Mouse (Mus musculus): ENCODE results near the gene Pebp1.
A peak's percentile ranks its signal among the peaks of the same experiment; 100 is the strongest.
"Not testable (repeated sequence)": the region's sequence is repeated elsewhere in the genome, so short reads cannot be mapped to it uniquely, and the experiment has no call there.

Gene Pebp1

GRCm38 (mm10) chr5:117286831-117287822, at the start of gene Pebp1:
TSS of gene Pebp1 (minus strand) at chr5:117287625.
- DNase-seq = peak; percentile 96 to 98

DNA sequence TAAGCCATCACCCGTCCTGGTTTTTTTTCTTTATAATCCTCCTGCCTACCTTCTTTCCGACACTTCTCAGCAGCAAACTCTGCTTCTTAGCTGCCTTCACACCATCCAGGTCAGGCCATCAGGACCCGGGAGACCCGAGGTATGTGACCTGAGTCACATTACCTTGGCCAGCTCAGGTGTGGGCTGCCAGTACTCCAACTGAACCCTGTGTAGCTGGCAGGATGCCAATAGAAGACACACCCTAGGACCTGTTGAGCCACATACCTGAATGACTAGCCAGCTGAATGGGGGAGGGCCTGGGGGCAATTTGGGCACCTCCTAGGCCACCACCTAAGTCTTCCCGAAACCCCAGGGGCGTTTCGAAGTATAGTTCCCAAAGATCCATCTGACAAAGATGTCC, 43.0 kb upstream of the Pebp1 start:
- DNase-seq = no peak

GRCm38 (mm10) chr5:117326408-117326807, 39.0 kb upstream of the Pebp1 start:
- no peak for DNase-seq

GRCm38 (mm10) chr5:117323751-117324150, 36.3 kb upstream of the Pebp1 start:
- no peak for DNase-seq

DNA sequence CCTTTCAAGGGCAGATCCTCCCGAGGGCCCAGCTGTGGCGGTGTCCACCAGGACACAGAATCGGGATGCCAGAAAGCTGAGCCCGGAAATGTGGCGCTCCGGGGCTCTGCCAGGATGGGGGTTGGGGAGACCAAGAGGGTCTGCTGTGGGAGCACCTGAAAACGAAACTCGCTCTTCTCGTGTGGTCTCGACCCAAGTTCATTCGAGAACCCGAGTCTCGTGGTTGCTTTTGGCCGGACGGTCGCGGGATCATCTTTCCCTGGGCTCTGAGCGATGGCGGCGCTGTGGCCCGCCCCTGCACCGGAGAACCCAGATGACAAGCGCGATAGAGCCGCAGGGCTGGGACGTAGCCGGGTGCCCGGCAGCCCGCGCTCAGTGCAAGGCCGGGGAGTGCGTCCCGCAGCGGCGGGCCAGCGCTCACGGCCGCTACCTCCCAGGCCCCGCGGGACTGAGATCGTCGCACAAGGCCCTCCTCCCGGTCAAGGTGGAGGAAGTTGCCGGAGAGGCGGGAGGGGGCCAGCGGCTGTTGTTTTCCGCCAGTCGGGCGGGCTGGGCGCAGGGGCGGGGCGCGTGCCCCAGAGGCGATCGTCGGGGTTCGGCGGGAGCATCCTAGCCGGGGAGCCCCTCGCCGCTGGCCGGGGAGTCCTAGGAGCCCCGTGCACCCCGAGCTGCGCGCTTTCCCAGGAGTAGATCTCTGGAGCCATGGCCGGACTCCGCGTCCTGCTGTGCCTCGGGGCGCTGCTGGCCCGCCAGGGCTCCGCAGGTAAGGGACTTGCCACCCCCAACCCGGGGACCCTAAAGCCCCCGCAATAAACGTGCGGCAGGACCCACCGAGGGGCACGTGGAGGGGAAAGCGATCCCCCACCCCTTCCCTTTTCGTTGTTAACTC, 31.6 kb upstream of the Pebp1 start, which contains the start of gene Vsig10:
TSS of gene Vsig10 (plus strand) at position 343 of the 889 bp plus-strand sequence.
- peak; percentile 61 to 74 for DNase-seq

DNA sequence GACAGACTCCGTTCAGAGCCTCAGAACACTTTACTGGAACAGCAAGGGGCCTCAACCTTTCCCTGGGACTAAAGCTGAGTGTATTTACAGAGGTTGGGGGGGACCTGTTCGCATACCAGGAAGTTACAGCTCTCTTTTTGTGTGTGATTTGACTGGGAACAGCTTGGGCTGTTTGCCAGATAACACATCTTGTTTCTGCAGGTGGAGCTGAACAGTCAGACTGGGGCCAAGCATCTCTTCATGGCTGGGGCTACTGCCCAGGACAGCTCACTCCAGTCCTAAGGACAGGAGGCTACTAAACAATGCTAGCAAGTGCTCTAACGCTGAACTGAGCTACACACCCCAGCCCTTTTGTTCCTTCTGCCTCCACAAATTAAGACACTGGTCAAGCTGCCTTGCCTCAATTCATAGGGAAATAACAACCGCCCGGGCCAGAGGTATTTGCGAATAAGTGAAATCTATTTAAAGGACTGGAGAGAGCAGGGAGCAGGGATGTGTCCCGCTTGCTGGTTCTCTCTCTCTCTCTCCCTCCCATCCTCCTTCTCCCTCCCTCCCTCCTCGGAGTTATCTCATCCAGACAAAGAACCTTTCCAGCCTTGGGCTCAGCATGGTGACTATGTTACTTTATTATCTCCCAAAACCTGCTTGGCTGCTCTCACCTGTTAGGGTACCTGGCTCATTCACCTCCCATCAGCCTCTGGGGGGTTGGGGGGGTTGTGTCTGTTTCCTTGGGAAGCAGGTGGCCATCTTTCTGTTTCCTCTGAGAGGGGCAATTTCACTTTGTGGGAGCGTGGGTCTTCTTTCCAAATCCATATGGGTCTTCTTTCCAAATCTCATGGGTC, 27.4 kb upstream of the Pebp1 start:
- no peak for DNase-seq

GRCm38 (mm10) chr5:117313909-117314308, 26.5 kb upstream of the Pebp1 start:
- no peak for DNase-seq

GRCm38 (mm10) chr5:117313420-117313819, 26.0 kb upstream of the Pebp1 start:
- DNase-seq = no peak

DNA sequence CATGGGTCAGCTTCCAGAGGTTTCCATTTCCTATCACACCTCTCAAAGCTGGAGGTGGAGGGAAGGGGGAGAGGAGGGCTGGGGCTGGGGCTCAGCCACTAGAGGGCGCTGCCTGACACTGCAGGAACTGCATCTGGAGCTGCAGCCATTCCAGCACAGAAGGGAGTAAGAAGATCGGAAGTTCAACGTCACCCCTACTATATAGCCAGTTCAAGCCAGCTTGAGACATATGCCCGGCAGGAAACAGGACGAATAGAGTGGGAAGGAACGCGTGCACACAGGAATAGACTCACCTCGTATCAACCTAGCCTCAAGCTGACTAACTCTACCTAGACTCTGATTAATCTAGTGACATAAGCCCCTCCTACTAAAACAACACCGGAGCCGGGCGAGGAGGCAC, 20.3 kb upstream of the Pebp1 start:
- DNase-seq = peak; percentile 62 to 72

- no peak for DNase-seq
Observed at GRCm38 (mm10) chr5:117306826-117307225, 19.4 kb upstream of the Pebp1 start.

DNA sequence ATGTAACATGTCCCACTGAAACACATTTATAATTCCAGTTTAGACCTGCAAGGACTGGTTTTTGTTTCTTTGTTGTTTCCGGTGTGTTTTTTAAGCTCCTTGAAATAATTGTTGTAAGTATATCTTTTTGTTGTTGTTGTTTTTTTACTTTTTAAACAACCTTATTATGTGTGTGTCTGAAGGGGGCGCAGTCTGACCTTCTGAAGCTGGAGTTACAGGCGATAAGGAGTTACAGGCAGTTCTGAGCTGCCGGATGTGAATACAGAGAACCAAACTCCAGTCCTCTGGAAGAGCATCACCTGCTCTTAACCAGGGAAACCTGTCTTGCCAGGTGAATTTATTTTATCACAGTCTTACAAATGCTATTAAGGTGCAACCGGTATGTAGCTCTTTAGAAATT, 18.3 kb upstream of the Pebp1 start:
- no peak for DNase-seq

GRCm38 (mm10) chr5:117304947-117305346, 17.5 kb upstream of the Pebp1 start:
- DNase-seq = peak; percentile 75 to 83

GRCm38 (mm10) chr5:117303691-117304579, 16.5 kb upstream of the Pebp1 start:
- DNase-seq = no peak

DNA sequence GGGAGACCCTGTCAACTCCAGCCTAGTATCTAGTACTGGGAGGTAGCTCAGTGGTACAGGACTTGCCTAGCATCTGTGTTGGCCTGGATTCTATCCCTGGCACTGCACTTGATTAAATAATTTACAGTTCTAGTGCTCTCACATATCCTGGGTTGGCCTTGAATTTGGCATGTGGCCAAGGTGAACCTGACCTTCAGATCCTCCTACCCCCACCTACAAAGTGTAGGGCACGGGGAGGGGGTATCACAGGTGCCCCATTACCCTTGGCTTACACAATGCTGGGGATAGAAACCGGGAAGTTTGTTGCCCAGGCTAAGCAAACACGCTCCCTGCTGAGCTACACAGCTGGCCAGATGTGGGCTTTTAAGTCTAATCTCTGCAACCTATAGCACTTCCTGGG, 15.5 kb upstream of the Pebp1 start:
- DNase-seq = no peak

DNA sequence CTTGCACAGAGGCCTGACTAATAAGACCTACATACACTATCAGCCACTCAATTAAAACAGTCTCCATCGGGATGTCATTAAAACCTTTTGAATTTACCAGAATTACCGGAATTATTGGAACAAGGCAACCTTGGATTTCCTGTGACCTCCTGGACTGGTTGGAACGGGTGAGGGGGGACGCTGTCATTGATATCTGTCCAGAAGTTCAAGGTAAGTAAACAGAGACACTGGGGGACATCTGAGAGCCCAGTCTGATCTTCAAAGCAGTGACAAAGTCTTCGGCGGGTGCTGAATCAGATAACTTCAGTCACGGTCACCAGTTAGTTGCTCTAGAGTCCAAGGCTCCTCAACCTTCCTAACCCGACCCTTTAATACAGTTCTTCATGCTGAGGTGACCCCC, 7.6 kb upstream of the Pebp1 start:
- DNase-seq = no peak

DNA sequence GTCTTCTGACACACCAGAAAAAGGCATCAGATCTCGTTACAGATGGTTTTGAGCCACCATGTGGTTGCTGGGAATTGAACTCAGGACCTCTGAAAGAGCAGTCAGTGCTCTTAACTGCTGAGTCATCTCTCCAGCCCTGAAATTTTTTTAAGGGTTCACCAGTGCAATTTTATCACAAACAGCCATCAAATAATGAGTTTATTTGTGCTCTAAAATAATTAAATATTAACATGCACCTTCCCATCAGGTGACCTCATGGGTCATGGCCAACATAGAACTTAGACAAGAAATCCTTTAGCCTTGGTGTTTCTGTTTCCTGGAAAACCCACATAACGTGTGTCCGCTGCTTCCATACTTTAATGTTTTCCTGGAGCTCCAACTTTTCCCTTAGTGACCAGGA, 6.4 kb upstream of the Pebp1 start:
- not testable (repeated sequence) for DNase-seq

DNA sequence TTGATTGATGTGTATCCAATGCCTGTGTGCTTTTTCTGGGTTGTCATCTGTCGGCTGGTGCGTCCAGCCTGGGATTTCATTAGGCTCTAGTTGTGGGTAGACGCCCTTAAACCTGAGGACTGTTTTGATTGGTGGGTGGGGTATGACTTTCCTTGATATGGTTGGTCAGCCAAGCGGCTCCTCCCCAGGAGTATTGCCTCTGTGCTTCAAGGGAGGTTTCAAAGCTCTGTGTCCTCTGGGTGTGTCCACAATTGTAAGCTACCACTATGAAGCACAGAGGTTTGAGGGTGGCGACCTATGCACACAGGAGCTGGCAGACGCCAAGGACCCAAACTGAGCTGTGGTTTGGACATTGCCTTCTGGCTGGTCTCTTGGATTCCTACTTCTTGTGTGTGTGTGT, 5.1 kb upstream of the Pebp1 start:
- no peak for DNase-seq

DNA sequence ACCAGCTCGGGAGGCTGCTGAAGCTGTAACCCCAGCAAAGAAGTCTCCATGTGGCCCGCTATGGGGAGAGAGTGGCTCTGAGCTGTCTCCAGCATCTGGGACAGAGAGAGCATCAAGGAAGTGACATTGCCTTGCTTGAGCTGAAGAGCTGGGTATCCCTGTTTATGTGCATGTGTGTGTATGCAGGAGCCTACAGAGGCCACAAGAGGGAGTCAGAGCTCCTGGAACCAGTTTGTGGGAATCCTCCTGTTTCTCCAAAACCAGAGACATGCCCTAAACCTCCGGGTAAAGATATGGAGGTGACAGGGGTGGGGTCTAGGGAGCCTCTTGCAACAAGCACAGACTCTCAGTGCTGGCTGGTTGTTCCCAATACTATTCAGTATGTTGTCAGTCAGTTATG, 3.9 kb upstream of the Pebp1 start:
- DNase-seq = no peak

- DNase-seq = no peak
Observed at GRCm38 (mm10) chr5:117290081-117290480, 2.7 kb upstream of the Pebp1 start.

DNA sequence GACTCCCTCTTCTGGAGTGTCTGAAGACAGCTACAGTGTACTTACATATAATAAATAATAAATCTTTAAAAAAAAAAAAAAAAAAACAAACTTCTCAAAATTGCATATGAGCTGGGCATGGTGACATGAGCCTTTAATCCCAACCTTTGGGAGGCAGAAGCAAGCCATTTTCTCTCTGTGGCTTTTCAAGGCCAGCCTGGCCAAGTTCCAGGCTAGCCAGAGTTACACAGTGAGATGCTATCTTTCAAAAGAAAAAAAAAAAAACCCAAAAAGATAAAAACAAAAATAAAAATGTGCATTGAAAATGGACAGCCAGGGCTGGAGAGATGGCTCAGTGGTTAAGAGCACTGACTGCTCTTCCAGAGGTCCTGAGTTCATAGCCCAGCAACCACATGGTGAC, 2.2 kb upstream of the Pebp1 start:
- no peak for DNase-seq

DNA sequence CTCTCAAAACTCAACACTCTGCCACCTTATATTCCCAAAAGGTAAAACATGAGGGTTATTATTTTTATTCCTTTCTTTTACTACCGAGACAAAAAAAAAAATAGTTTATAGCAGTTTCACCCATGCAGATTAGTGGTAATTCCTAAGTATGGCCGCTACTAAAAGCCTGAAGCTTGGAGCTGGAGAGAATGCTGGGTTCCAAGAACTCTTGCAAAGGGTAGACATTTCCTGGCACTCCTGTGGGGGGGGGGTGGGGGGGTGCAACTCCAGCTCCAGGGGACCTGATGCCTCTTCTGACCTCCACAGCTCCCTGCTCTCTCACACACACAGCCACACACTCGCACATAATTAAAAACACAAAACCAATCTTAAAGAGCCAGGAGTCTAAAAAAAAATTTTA, 1.1 kb downstream of the Pebp1 start:
- no peak for DNase-seq

- DNase-seq = no peak
Observed at GRCm38 (mm10) chr5:117285266-117285665, 2.2 kb downstream of the Pebp1 start.
